14 mouse cellular contexts compared by ENCODE assay signal in genomic region chr7:65356204-65356603, GRCm38 (mm10).
A peak's percentile ranks its signal among the peaks of the same experiment; 100 is the strongest.
DNase-seq lines count a peak whose midpoint lies in the region; ATAC-seq and TF ChIP-seq lines count a peak whose summit lies in the region.
"Had no signal": no experiment of that assay in that cellular context is flagged by ENCODE, and none has a peak within 500 bp of the region (broad histone marks: within the 10 kb centered on the region; RNA-seq: fewer than 3 reads in every experiment).

No protein-coding gene starts in this region.

- DNase-seq in hindbrain, embryonic 14.5 days (ENCODE audit: low spot score) = no peak
- DNase-seq in lung, postnatal 0 days (ENCODE audit: low spot score) = no peak
- no peak for DNase-seq in lung, postnatal 14 days
- no peak for DNase-seq in right cerebral cortex, postnatal 4 days
- DNase-seq: cerebellum, postnatal 25 days; gastrocnemius, postnatal 36 days; kidney, adult 2 months; thymus, postnatal 25 days had no signal

- no peak overlapping the region for H3K9ac ChIP-seq in forebrain, embryonic 15.5 days (replicated peaks)
- no peak overlapping the region for H3K9ac ChIP-seq in forebrain, embryonic 12.5 days
- H3K9ac ChIP-seq in hindbrain, embryonic 14.5 days = no peak overlapping the region
- no peak overlapping the region for H3K9ac ChIP-seq in hindbrain, embryonic 12.5 days
- H3K9ac ChIP-seq in lung, postnatal 0 days (replicated peaks; ENCODE audit: low read depth) = 0 out of 2 replicates have a peak overlapping the region, but pooled peaks have one; percentile 5
- H3K9ac ChIP-seq: limb, embryonic 13.5 days had no signal

- H3K27me3 ChIP-seq in forebrain, embryonic 15.5 days = no peaks in the 10 kb centered on the region
- no peaks in the 10 kb centered on the region for H3K27me3 ChIP-seq in forebrain, embryonic 12.5 days
- H3K27me3 ChIP-seq in hindbrain, embryonic 14.5 days (ENCODE audit: control insufficient read depth, insufficient read depth, low read length) = no peaks in the 10 kb centered on the region
- no peaks in the 10 kb centered on the region for H3K27me3 ChIP-seq in hindbrain, embryonic 12.5 days
- H3K27me3 ChIP-seq in lung, postnatal 0 days (replicated peaks; ENCODE audit: insufficient read depth, low read length) = no peaks in the 10 kb centered on the region
- no peaks in the 10 kb centered on the region for H3K27me3 ChIP-seq in myocyte (ENCODE audit: control insufficient read depth, insufficient read depth, insufficient read length)
- H3K27me3 ChIP-seq: limb, embryonic 13.5 days had no signal

- no peak for TF ChIP-seq EP300 in lung, postnatal 0 days (IDR thresholded peaks at IDR 0.05)

- no peak overlapping the region for H3K4me2 ChIP-seq in forebrain, embryonic 15.5 days (replicated peaks)
- H3K4me2 ChIP-seq in forebrain, embryonic 12.5 days = no peak overlapping the region
- H3K4me2 ChIP-seq in hindbrain, embryonic 14.5 days (replicated peaks) = no peak overlapping the region
- no peak overlapping the region for H3K4me2 ChIP-seq in hindbrain, embryonic 12.5 days (replicated peaks)
- 0 out of 2 replicates have a peak overlapping the region, but pooled peaks have one; percentile 5 for H3K4me2 ChIP-seq in lung, postnatal 0 days (replicated peaks; ENCODE audit: low read depth, low read length)
- no peak overlapping the region for H3K4me2 ChIP-seq in myocyte (ENCODE audit: low read depth)
- H3K4me2 ChIP-seq: limb, embryonic 13.5 days had no signal

- 36% methylated on average over 1 of the region's 1 CpGs for WGBS in forebrain, embryonic 15.5 days
- WGBS in forebrain, embryonic 12.5 days = 69% methylated on average over 1 of the region's 1 CpGs
- WGBS in hindbrain, embryonic 14.5 days = 85% methylated on average over 1 of the region's 1 CpGs
- 77% methylated on average over 1 of the region's 1 CpGs for WGBS in hindbrain, embryonic 12.5 days
- WGBS in lung, postnatal 0 days = 69% methylated on average over 1 of the region's 1 CpGs

- peaks cover 24% of the 10 kb centered on the region for H3K4me1 ChIP-seq in forebrain, embryonic 15.5 days
- H3K4me1 ChIP-seq in forebrain, embryonic 12.5 days = peaks cover 18% of the 10 kb centered on the region
- H3K4me1 ChIP-seq in hindbrain, embryonic 14.5 days (replicated peaks; ENCODE audit: control insufficient read depth, insufficient read depth, low read length) = 0 out of 2 replicates have a peak, but pooled peaks cover 6% of the 10 kb centered on the region
- H3K4me1 ChIP-seq in hindbrain, embryonic 12.5 days = 0 out of 2 replicates have a peak, but pooled peaks cover 14% of the 10 kb centered on the region
- H3K4me1 ChIP-seq in lung, postnatal 0 days (ENCODE audit: insufficient read depth, low read depth, low read length) = peaks cover 15% of the 10 kb centered on the region; the same call in 1 of the 2 replicates

- TF ChIP-seq POLR2A in myocyte (IDR thresholded peaks at IDR 0.05; ENCODE audit: insufficient read length, low read depth) = no peak

- H3K4me3 ChIP-seq in forebrain, embryonic 15.5 days = no peak overlapping the region
- no peak overlapping the region for H3K4me3 ChIP-seq in forebrain, embryonic 12.5 days (replicated peaks)
- no peak overlapping the region for H3K4me3 ChIP-seq in hindbrain, embryonic 14.5 days (replicated peaks; ENCODE audit: low read length)
- H3K4me3 ChIP-seq in hindbrain, embryonic 12.5 days = no peak overlapping the region
- no peak overlapping the region for H3K4me3 ChIP-seq in lung, postnatal 0 days (ENCODE audit: low read depth, low read length)
- H3K4me3 ChIP-seq in myocyte = no peak overlapping the region
- H3K4me3 ChIP-seq: limb, embryonic 13.5 days had no signal

- H3K9me3 ChIP-seq in forebrain, embryonic 15.5 days = no peaks in the 10 kb centered on the region
- no peaks in the 10 kb centered on the region for H3K9me3 ChIP-seq in forebrain, embryonic 12.5 days
- H3K9me3 ChIP-seq in hindbrain, embryonic 14.5 days (ENCODE audit: control insufficient read depth, low read length) = no peaks in the 10 kb centered on the region
- no peaks in the 10 kb centered on the region for H3K9me3 ChIP-seq in hindbrain, embryonic 12.5 days (replicated peaks)
- no peaks in the 10 kb centered on the region for H3K9me3 ChIP-seq in lung, postnatal 0 days (ENCODE audit: low read length)
- H3K9me3 ChIP-seq: limb, embryonic 13.5 days had no signal

- 0 out of 2 replicates have a peak overlapping the region, but pooled peaks have one; percentile 29 for H3K27ac ChIP-seq in forebrain, embryonic 15.5 days (replicated peaks)
- no peak overlapping the region for H3K27ac ChIP-seq in forebrain, embryonic 12.5 days
- 0 out of 2 replicates have a peak overlapping the region, but pooled peaks have one; percentile 1 for H3K27ac ChIP-seq in hindbrain, embryonic 14.5 days
- no peak overlapping the region for H3K27ac ChIP-seq in hindbrain, embryonic 12.5 days
- H3K27ac ChIP-seq in lung, postnatal 0 days (ENCODE audit: low read length) = no peak overlapping the region
- H3K27ac ChIP-seq: limb, embryonic 13.5 days; macrophage had no signal

- H3K79me2 ChIP-seq in myocyte (ENCODE audit: control insufficient read depth, insufficient read depth) = peaks cover 98% of the 10 kb centered on the region

- no peak overlapping the region for H3ac ChIP-seq in myocyte (ENCODE audit: control insufficient read depth, insufficient read length)

- TF ChIP-seq CTCF in lung, postnatal 0 days (IDR thresholded peaks at IDR 0.05) = no peak

- no peaks in the 10 kb centered on the region for H3K36me3 ChIP-seq in forebrain, embryonic 15.5 days
- no peaks in the 10 kb centered on the region for H3K36me3 ChIP-seq in forebrain, embryonic 12.5 days (replicated peaks)
- no peaks in the 10 kb centered on the region for H3K36me3 ChIP-seq in hindbrain, embryonic 14.5 days (replicated peaks; ENCODE audit: control insufficient read depth, insufficient read depth)
- no peaks in the 10 kb centered on the region for H3K36me3 ChIP-seq in hindbrain, embryonic 12.5 days
- no peaks in the 10 kb centered on the region for H3K36me3 ChIP-seq in lung, postnatal 0 days (ENCODE audit: insufficient read depth, low read length)
- no peaks in the 10 kb centered on the region for H3K36me3 ChIP-seq in myocyte (ENCODE audit: control insufficient read depth, insufficient read depth)
- H3K36me3 ChIP-seq: limb, embryonic 13.5 days had no signal

- no peak for ATAC-seq in forebrain, embryonic 15.5 days (replicated peaks)
- no peak for ATAC-seq in forebrain, embryonic 12.5 days (ENCODE audit: low FRiP score)
- ATAC-seq in hindbrain, embryonic 14.5 days (ENCODE audit: low FRiP score) = no peak
- ATAC-seq in hindbrain, embryonic 12.5 days (ENCODE audit: low FRiP score) = no peak
- ATAC-seq in lung, postnatal 0 days = no peak

TF ChIP-seq in myocyte, 11 proteins besides CTCF, POLR2A, EP300 and RAD21:
- TF ChIP-seq SRF (IDR thresholded peaks at IDR 0.05; ENCODE audit: control insufficient read depth, insufficient read length, low read depth) (no peak), MYOD1 (IDR thresholded peaks at IDR 0.05; ENCODE audit: control insufficient read depth in 1 of 3, insufficient read length in 2 of 3, low read depth in 2 of 3) (peak in 2 of 3 experiments; percentile 60 to 64)

Comparison
In these comparisons a context has a peak if more than half of its experiments do, and no peak if none do; other contexts are left out.
1. H3K27ac ChIP-seq: peak in forebrain, embryonic 15.5 days (single experiment) and hindbrain, embryonic 14.5 days (single experiment); none in forebrain, embryonic 12.5 days (single experiment), hindbrain, embryonic 12.5 days (single experiment) and lung, postnatal 0 days (single experiment).